Mouse (Mus musculus) induced T-regulatory cell, adult 2 months (primary cell): Measurements from ENCODE around the gene Fbxo10.
"Not testable (repeated sequence)": the region's sequence is repeated elsewhere in the genome, so short reads cannot be mapped to it uniquely, and the experiment has no call there.

Experiments used
- DNase-seq: peaks from one replicate; pipeline ENCODE4 v3.0.0-alpha.2; 2012; ENCODE audit warnings: low read depth

The Fbxo10 gene

DNA sequence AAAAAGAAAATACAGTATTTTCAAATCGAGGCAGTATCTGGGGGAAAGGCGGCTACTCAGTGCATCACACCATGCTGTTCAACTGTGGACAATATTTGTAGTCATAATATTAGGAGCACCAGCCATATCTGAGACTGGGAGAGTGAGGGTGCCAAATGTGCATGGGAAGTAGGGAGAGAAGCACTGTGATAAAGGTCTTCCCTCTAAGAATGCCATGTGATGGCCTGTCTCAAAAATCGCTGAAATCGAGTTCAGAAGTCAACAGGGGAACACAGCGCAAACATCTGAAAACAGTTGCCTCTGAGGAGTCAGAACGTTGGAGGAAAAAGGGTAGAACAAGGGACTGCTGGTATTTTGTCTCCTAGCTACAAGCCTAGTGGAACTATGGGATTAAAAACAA lies 84.4 kb downstream of the Fbxo10 start:
- no peak for DNase-seq

DNA sequence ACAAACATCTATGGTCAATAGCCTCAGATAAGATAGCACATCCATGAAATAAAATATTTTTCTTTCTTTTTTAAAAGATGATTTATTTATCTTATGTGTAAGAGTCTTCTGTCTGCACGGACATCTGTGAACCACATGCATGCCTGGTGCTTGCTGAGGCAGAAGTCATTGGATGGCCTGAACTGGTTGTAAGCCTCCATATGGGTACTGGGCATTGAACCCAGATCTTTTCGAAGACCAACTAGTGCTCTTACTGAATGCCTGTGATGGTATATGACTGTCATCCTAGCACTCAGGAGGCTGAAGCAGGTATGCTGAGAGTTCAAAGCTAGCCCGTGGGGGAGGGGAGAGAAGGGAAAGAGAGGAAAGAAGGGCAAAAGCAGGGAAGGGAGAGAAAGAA lies 86.3 kb downstream of the Fbxo10 start:
- no peak for DNase-seq

DNA sequence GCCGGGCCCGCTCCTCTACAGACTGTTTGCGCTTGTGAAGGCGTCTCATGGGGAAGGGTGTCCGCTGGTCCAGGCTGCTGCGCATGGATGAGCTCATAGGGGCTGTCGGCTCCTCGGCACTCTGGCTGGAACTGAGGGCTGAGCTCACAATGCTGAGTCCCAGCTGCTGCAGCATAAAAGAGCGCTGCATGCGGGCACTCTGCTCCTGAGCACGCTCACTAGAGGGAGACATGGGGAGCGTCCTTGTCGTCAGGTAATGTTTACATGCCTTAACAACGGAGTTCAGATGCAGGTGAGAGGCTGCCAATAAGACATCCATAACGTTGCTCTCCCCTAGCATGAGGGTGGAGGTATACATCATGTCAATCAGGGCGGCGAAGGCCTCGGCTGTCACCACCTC lies 89.6 kb downstream of the Fbxo10 start:
- DNase-seq, result no peak

DNA sequence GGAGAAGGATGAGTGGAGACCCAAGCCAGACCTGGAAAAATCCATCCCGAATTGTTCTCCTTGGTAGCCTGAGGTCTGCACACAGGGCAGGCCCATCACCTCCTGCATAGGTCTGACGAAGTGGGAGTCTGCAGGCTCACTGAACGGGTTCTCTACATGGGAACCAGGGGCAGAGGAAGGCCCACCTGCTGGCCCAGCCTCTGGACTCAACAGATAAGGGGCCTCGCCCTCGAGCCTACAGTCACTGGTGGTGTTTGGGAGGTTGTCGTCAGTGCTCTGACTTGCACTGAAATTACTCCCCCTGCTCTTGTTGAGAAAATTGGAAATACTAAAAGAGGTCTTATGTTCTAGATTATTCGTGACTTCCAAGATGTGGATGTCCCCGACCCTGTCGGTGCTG lies 90.6 kb downstream of the Fbxo10 start:
- no peak for DNase-seq

DNA sequence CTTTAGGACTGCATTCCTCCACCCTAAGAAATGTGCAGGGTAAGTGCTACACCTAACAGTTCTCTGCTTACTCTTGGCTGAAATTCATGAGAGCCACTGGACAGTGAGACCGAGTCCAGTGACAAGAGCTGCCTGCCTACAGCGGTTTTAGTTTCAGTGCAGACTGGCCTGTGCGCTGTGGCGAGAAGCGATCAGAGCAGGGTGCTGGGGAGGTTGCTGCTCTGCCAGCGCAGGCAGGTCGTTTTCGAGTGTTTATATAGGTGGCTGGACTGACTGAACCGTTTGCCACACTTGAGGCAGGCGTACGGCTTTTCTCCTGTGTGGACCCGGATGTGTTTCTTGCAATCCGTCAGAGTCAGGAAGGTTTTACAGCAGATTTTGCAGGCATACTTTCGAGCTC lies 91.2 kb downstream of the Fbxo10 start:
- DNase-seq, result not testable (repeated sequence)

DNA sequence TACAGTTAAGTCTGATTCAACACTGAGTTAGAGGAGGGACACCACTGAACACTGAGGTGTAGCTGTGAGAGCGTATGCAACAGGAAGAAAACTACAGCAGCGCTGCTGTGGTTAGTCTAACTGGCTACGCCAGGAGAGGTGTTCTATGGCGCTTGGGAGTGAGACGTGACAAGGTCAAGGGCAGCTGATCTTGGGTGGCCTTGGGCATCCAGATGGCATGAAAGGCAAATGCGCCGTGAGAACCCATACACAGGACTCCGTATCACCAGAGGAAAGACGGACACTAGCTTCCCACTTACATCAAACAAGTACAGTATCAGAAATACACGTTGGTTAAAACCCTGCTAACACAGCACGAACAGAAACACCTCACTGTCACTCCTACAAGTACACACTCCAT lies 92.1 kb downstream of the Fbxo10 start:
- DNase-seq, result not testable (repeated sequence)

DNA sequence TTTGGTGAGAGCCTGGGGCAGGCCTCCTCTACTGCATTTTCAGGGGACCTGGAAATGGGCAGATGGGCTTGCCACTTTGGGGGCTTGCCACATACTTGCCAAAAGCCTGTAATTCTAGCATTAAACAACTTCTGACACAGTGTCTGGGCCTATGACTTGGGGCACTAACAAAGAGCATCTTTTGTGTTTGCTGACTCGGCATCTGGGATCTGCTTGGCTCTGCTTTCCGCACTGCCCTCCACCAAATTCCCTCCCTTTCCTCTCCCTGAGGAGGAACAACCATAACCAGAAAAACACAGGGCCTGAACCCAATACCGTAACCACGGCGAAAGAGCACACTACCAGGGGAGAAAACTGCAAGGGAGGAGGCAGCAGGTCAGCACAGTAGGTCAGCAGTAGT lies 93.8 kb downstream of the Fbxo10 start:
- DNase-seq, result no peak
